Mouse (Mus musculus) limb, embryonic 11.5 days (tissue): Measurements from ENCODE around the gene Plin4. TPM values are rescaled to one million over a fixed set of nuclear protein-coding genes. Genes with fewer than 3 reads are reported as not detected.

Experiments used
- ATAC-seq: fragments of 200-750 bp; cut with Nextera tagmentation; 2 replicates; pipeline ENCODE4 v1.8.0; 2017; ENCODE audit warnings: low read depth; ENCODE audit not compliant: insufficient number of reproducible peaks, low FRiP score, low TSS enrichment
- DNase-seq: peaks from one replicate; pipeline ENCODE4 v3.0.0-alpha.2; 2015; ENCODE audit warnings: low spot score
- H3K27ac ChIP-seq: fragments of 300-500 bp; sonication (generic); replicated peaks from 2 replicates; pipeline ENCODE4 v1.5.1; 2014; ENCODE audit warnings: low read depth, mild to moderate bottlenecking, low read length
- H3K27me3 ChIP-seq: fragments of 300-500 bp; sonication (generic); 2 replicates; pipeline ENCODE4 v1.6.1; 2014; ENCODE audit warnings: mild to moderate bottlenecking, low read length, mixed read lengths; ENCODE audit not compliant: control insufficient read depth, insufficient read depth
- H3K36me3 ChIP-seq: fragments of 300-500 bp; sonication (generic); 2 replicates; pipeline ENCODE4 v1.6.1; 2014; ENCODE audit warnings: mild to moderate bottlenecking, low read length, moderate library complexity, mixed read lengths; ENCODE audit not compliant: control insufficient read depth, insufficient read depth
- H3K4me1 ChIP-seq: fragments of 300-500 bp; sonication (generic); 2 replicates; pipeline ENCODE4 v1.6.1; 2014; ENCODE audit warnings: low read length, mixed read lengths; ENCODE audit not compliant: control insufficient read depth, insufficient read depth
- H3K4me2 ChIP-seq: fragments of 300-500 bp; sonication (generic); 2 replicates; pipeline ENCODE4 v1.6.1; 2014; ENCODE audit warnings: low read depth, mild to moderate bottlenecking, moderate library complexity; ENCODE audit not compliant: severe bottlenecking
- H3K4me3 ChIP-seq: fragments of 300-500 bp; sonication (generic); 2 replicates; pipeline ENCODE4 v1.5.1; 2014; ENCODE audit warnings: low read depth, low read length
- H3K9ac ChIP-seq: fragments of 300-500 bp; sonication (generic); 2 replicates; pipeline ENCODE4 v1.6.1; 2014; ENCODE audit warnings: mild to moderate bottlenecking, low read length
- H3K9me3 ChIP-seq: fragments of 300-500 bp; sonication (generic); 2 replicates; pipeline ENCODE4 v1.6.1; 2016; ENCODE audit warnings: low read length; ENCODE audit not compliant: control insufficient read depth
- WGBS: fragments of 180-500 bp; shearing (Covaris S2); extraction: QIAGEN DNeasy Blood & Tissue Kit; methylation state at CpG from one replicate; pipeline ENCODE4 v1.1.7; 2014; 5-methylcytosine and 5-hydroxymethylcytosine counted together
- polyA plus RNA-seq: library from polyadenylated mRNA; unstranded; fragments of >200 nt; fragmentation: Nextera tagmentation; extraction: Ambion mirVana; gene quantifications from 2 replicates; pipeline ENCODE4 v1.2.1, GENCODE M21; 2014

Plin4 gene
- polyA plus RNA-seq, 1 experiment from 2014 or later, result 0.09 TPM

DNA sequence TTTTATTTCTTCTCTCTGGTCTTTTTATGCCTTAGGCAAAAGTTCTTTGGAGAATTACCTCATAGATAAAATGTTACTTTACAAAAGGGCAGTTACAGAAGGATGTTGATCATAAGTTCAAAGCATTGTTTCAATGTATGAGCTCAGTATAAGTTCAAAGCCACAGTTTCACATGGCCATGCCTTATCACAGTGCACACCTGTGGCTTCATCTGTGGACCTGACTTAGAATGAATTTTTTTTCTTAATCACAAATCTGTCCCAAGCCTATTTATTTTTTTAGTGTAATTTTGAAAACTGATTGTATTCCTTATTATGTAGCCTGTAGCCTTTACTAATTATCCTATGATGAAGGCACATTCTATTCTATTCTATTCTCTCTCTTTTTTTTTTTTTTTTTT is 54.7 kb downstream of the Plin4 start:
- Histone ChIP-seq H3K27ac (no peak overlapping the region), H3K9me3 (no peaks in the 10 kb centered on the region), H3K27me3 (no peaks in the 10 kb centered on the region), H3K4me2 (no peak overlapping the region), H3K36me3 (peaks cover 40% of the 10 kb centered on the region), H3K4me1 (no peaks in the 10 kb centered on the region), H3K9ac (no peak overlapping the region), H3K4me3 (no peak overlapping the region)
- ATAC-seq, result no peak
- DNase-seq, result no peak

DNA sequence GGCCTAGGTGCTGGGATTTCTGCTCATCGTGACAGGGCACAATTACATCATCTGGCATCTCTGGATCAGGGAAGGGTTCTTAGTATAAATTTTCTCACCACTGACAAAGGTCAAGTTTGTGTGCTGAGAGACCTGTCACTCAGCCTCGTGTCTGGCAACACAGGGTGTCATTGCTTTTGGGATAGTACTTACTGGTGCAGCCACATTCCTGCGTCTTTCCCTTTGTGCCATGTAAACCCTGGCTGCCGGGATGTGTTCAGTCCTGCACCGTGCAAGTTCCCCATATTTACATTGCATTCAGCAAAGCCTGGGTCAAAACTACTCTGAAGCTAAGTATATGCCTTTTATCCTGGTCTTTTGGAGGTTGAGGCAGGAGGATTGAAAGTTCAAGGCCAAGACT is 58.2 kb downstream of the Plin4 start:
- no peak for DNase-seq
- no peak for ATAC-seq
- no peaks in the 10 kb centered on the region for H3K4me1 ChIP-seq
- H3K27ac ChIP-seq, result no peak overlapping the region
- H3K9me3 ChIP-seq, result no peaks in the 10 kb centered on the region
- no peaks in the 10 kb centered on the region for H3K27me3 ChIP-seq
- H3K9ac ChIP-seq, result no peak overlapping the region
- WGBS, result 92% methylated on average over 5 of the region's 5 CpGs
- peaks cover 28% of the 10 kb centered on the region for H3K36me3 ChIP-seq
- no peak overlapping the region for H3K4me2 ChIP-seq
- H3K4me3 ChIP-seq, result no peak overlapping the region

Other genes with a start within 250 kb of the Plin4 start
- 10.3 TPM in 2 replicates for gene Zfp119a, start 230.9 kb downstream of the Plin4 start, polyA plus RNA-seq
- gene Zfp959, start 217.7 kb downstream of the Plin4 start, polyA plus RNA-seq, result 16.6 and 17.8 TPM in 2 replicates
- 6.6 and 7.1 TPM in 2 replicates for gene Zfp119b, start 160.3 kb downstream of the Plin4 start, polyA plus RNA-seq
- gene Ebi3, start 157.2 kb downstream of the Plin4 start, polyA plus RNA-seq, result 0.79 and 1.1 TPM in 2 replicates
- 20.7 and 22.3 TPM in 2 replicates for gene Yju2, start 150.7 kb downstream of the Plin4 start, polyA plus RNA-seq
- gene Shd, start 139.3 kb downstream of the Plin4 start, polyA plus RNA-seq, result 42.2 and 44.8 TPM in 2 replicates
- gene Fsd1, start 123.3 kb downstream of the Plin4 start, polyA plus RNA-seq, result 34.9 and 39.8 TPM in 2 replicates
- 6.5 and 8.7 TPM in 2 replicates for gene Stap2, start 104.2 kb downstream of the Plin4 start, polyA plus RNA-seq
- 137 and 142 TPM in 2 replicates for gene Mpnd, start 104.1 kb downstream of the Plin4 start, polyA plus RNA-seq
- 151 and 154 TPM in 2 replicates for gene Sh3gl1, start 73.2 kb downstream of the Plin4 start, polyA plus RNA-seq
- 32.7 and 37.4 TPM in 2 replicates for gene Chaf1a, start 69.4 kb downstream of the Plin4 start, polyA plus RNA-seq
- 38.5 and 39.1 TPM in 2 replicates for gene Ubxn6, start 34.8 kb downstream of the Plin4 start, polyA plus RNA-seq
- gene Hdgfl2, start 30.2 kb downstream of the Plin4 start, polyA plus RNA-seq, result 144 and 151 TPM in 2 replicates
- 0.16 and 0.43 TPM in 2 replicates for gene Plin5, start 7.8 kb upstream of the Plin4 start, polyA plus RNA-seq
- gene Lrg1, start 12.2 kb upstream of the Plin4 start, polyA plus RNA-seq, result 0.28 TPM in 1 of 2 replicates, not detected in the other
- gene Sema6b, start 30.5 kb upstream of the Plin4 start, polyA plus RNA-seq, result 0.60 and 0.88 TPM in 2 replicates
- 8.2 and 9.2 TPM in 2 replicates for gene Tnfaip8l1, start 52.7 kb upstream of the Plin4 start, polyA plus RNA-seq
- 65.6 and 65.9 TPM in 2 replicates for gene Mydgf, start 74.1 kb upstream of the Plin4 start, polyA plus RNA-seq
- gene Dpp9, start 109.1 kb upstream of the Plin4 start, polyA plus RNA-seq, result 34.3 and 37.0 TPM in 2 replicates
- gene Fem1a, start 147.0 kb upstream of the Plin4 start, polyA plus RNA-seq, result 12.5 and 12.8 TPM in 2 replicates
- 3.2 and 3.8 TPM in 2 replicates for gene Ticam1, start 167.0 kb upstream of the Plin4 start, polyA plus RNA-seq
- gene Plin3, start 183.1 kb upstream of the Plin4 start, polyA plus RNA-seq, result 58.7 and 66.0 TPM in 2 replicates
- not detected in 2 replicates for gene Arrdc5, start 190.5 kb upstream of the Plin4 start, polyA plus RNA-seq
- gene Uhrf1, start 193.5 kb upstream of the Plin4 start, polyA plus RNA-seq, result 153 and 167 TPM in 2 replicates
- 33.2 and 34.4 TPM in 2 replicates for gene Kdm4b, start 216.3 kb upstream of the Plin4 start, polyA plus RNA-seq